Mouse (Mus musculus) liver, embryonic 16.5 days (tissue): ENCODE results near the gene Alad. TPM values are rescaled to one million over a fixed set of nuclear protein-coding genes. Genes with fewer than 3 reads are reported as not detected.

ENCODE experiments used
- ATAC-seq: fragments of 200-750 bp; cut with Nextera tagmentation; 2 replicates; pipeline ENCODE4 v1.8.0; 2017; ENCODE audit warnings: low read depth, mild to moderate bottlenecking, moderate number of reproducible peaks, moderate library complexity
- H3K27ac ChIP-seq: fragments of 300-500 bp; sonication (generic); 2 replicates; pipeline ENCODE4 v1.5.1; 2014; ENCODE audit warnings: mild to moderate bottlenecking, low read length
- H3K27me3 ChIP-seq: fragments of 300-500 bp; sonication (generic); 2 replicates; pipeline ENCODE4 v1.6.1; 2014; ENCODE audit warnings: low read depth, low read length, mixed read lengths; ENCODE audit not compliant: control insufficient read depth, insufficient read depth
- H3K36me3 ChIP-seq: fragments of 300-500 bp; sonication (generic); 2 replicates; pipeline ENCODE4 v1.6.1; 2014; ENCODE audit warnings: mild to moderate bottlenecking; ENCODE audit not compliant: control insufficient read depth, insufficient read depth
- H3K4me1 ChIP-seq: fragments of 300-500 bp; sonication (generic); 2 replicates; pipeline ENCODE4 v1.6.1; 2014; ENCODE audit warnings: low read depth, low read length, mixed read lengths; ENCODE audit not compliant: control insufficient read depth
- H3K4me2 ChIP-seq: fragments of 300-500 bp; sonication (generic); 2 replicates; pipeline ENCODE4 v1.6.1; 2014; ENCODE audit warnings: low read depth, low read length, mixed read lengths
- H3K4me3 ChIP-seq: fragments of 300-500 bp; sonication (generic); 2 replicates; pipeline ENCODE4 v1.5.1; 2014; ENCODE audit warnings: low read depth, mild to moderate bottlenecking, low read length
- H3K9ac ChIP-seq: fragments of 300-500 bp; sonication (generic); 2 replicates; pipeline ENCODE4 v1.6.1; 2014; ENCODE audit warnings: low read depth, low read length
- H3K9me3 ChIP-seq: fragments of 300-500 bp; sonication (generic); replicated peaks from 2 replicates; pipeline ENCODE4 v1.6.1; 2016; ENCODE audit warnings: low read length; ENCODE audit not compliant: control insufficient read depth
- WGBS: fragments of 180-500 bp; shearing (Covaris S2); extraction: QIAGEN DNeasy Blood & Tissue Kit; methylation state at CpG from one replicate; pipeline ENCODE4 v1.1.7; 2014; ENCODE audit not compliant: insufficient replicate concordance; 5-methylcytosine and 5-hydroxymethylcytosine counted together
- polyA plus RNA-seq: library from polyadenylated mRNA; unstranded; fragments of >200 nt; fragmentation: Nextera tagmentation; extraction: Ambion mirVana; gene quantifications from 2 replicates; pipeline ENCODE4 v1.2.1, GENCODE M21; 2015

The Alad gene
- polyA plus RNA-seq, 1 experiment from 2014 or later: 530 TPM

GRCm38 (mm10) chr4:62514995-62515394, 4.7 kb downstream of the Alad start:
- Histone ChIP-seq H3K9ac (peak overlapping the region; percentile 91), H3K27me3 (no peaks in the 10 kb centered on the region), H3K4me2 (peak overlapping the region; percentile 87), H3K36me3 (peaks cover 48% of the 10 kb centered on the region), H3K4me1 (peaks cover 56% of the 10 kb centered on the region), H3K27ac (peak overlapping the region; percentile 98), H3K9me3 (no peaks in the 10 kb centered on the region), H3K4me3 (peak overlapping the region; percentile 72)
- 66% methylated on average over 7 of the region's 7 CpGs for WGBS
- ATAC-seq: no peak

GRCm38 (mm10) chr4:62513998-62514506, 5.7 kb downstream of the Alad start:
- ATAC-seq: no peak
- H3K9ac ChIP-seq: peak overlapping the region; percentile 41
- H3K36me3 ChIP-seq: peaks cover 57% of the 10 kb centered on the region
- 56% methylated on average over 11 of the region's 11 CpGs for WGBS
- H3K27ac ChIP-seq: peak overlapping the region; percentile 36
- peak overlapping the region; percentile 55 for H3K4me3 ChIP-seq
- H3K4me1 ChIP-seq: peaks cover 56% of the 10 kb centered on the region
- H3K9me3 ChIP-seq: no peaks in the 10 kb centered on the region
- H3K4me2 ChIP-seq: peak overlapping the region; percentile 87
- no peaks in the 10 kb centered on the region for H3K27me3 ChIP-seq

- WGBS: 88% methylated on average over 11 of the region's 11 CpGs
- ATAC-seq: no peak
- H3K36me3 ChIP-seq: peaks cover 73% of the 10 kb centered on the region
- no peaks in the 10 kb centered on the region for H3K9me3 ChIP-seq
- H3K4me1 ChIP-seq: peaks cover 45% of the 10 kb centered on the region
- no peak overlapping the region for H3K4me2 ChIP-seq
- H3K27me3 ChIP-seq: no peaks in the 10 kb centered on the region
- no peak overlapping the region for H3K9ac ChIP-seq
- no peak overlapping the region for H3K4me3 ChIP-seq
- no peak overlapping the region for H3K27ac ChIP-seq
These were observed 9.8 kb downstream of the Alad start for GRCm38 (mm10) chr4:62509946-62510345.

GRCm38 (mm10) chr4:62508839-62509238, 10.9 kb downstream of the Alad start:
- 91% methylated on average over 5 of the region's 5 CpGs for WGBS
- H3K36me3 ChIP-seq: peaks cover 67% of the 10 kb centered on the region

GRCm38 (mm10) chr4:62506798-62507197, 12.9 kb downstream of the Alad start:
- H3K4me1 ChIP-seq: peaks cover 33% of the 10 kb centered on the region
- 53% methylated on average over 2 of the region's 2 CpGs for WGBS
- H3K9ac ChIP-seq: no peak overlapping the region
- no peak overlapping the region for H3K4me2 ChIP-seq
- H3K27ac ChIP-seq: peak overlapping the region; percentile 33
- H3K9me3 ChIP-seq: no peaks in the 10 kb centered on the region
- H3K36me3 ChIP-seq: peaks cover 47% of the 10 kb centered on the region
- no peaks in the 10 kb centered on the region for H3K27me3 ChIP-seq
- H3K4me3 ChIP-seq: no peak overlapping the region
- ATAC-seq: peak; percentile 20

More at GRCm38 (mm10) chr4:62508839-62509238, 10.9 kb downstream of the Alad start:
- no peaks in the 10 kb centered on the region for H3K9me3 ChIP-seq
- H3K4me3 ChIP-seq: no peak overlapping the region
- no peak overlapping the region for H3K27ac ChIP-seq
- H3K4me1 ChIP-seq: peaks cover 41% of the 10 kb centered on the region
- no peak for ATAC-seq
- no peak overlapping the region for H3K4me2 ChIP-seq
- H3K27me3 ChIP-seq: no peaks in the 10 kb centered on the region
- no peak overlapping the region for H3K9ac ChIP-seq

- H3K9me3 ChIP-seq: no peaks in the 10 kb centered on the region
- peaks cover 39% of the 10 kb centered on the region for H3K36me3 ChIP-seq
- H3K27me3 ChIP-seq: no peaks in the 10 kb centered on the region
- H3K4me1 ChIP-seq: peaks cover 30% of the 10 kb centered on the region
- 73% methylated on average over 3 of the region's 3 CpGs for WGBS
- no peak overlapping the region for H3K4me3 ChIP-seq
- peak overlapping the region; percentile 27; the same call in 1 of the 2 replicates for H3K27ac ChIP-seq
- ATAC-seq: no peak
- H3K9ac ChIP-seq: no peak overlapping the region
- no peak overlapping the region for H3K4me2 ChIP-seq
These were observed 13.7 kb downstream of the Alad start for GRCm38 (mm10) chr4:62505991-62506390.

- H3K9ac ChIP-seq: peak within 1 kb of the TSS; percentile 77
- H3K4me1 ChIP-seq: peaks cover 25% of the 10 kb centered on the region
- peak within 1 kb of the TSS; percentile 89 for H3K4me2 ChIP-seq
- no peak for ATAC-seq
- H3K9me3 ChIP-seq: no peaks in the 10 kb centered on the region
- no peaks in the 10 kb centered on the region for H3K27me3 ChIP-seq
- WGBS: 69% methylated on average over 3 of the region's 3 CpGs
- peaks cover 14% of the 10 kb centered on the region for H3K36me3 ChIP-seq
- peak within 1 kb of the TSS; percentile 81 for H3K4me3 ChIP-seq
- H3K27ac ChIP-seq: peak within 1 kb of the TSS; percentile 51
These were observed 16.2 kb downstream of the Alad start, which contains the start of gene Hdhd3 for GRCm38 (mm10) chr4:62503374-62503970. Gene Hdhd3, minus strand, starts transcription at chr4:62503467.

- 52% methylated on average over 7 of the region's 7 CpGs for whole genome bisulfite sequencing
These were observed 16.7 kb downstream of the Alad start for GRCm38 (mm10) chr4:62502969-62503368.

GRCm38 (mm10) chr4:62501964-62502732, 17.6 kb downstream of the Alad start:
- Histone ChIP-seq H3K27me3 (no peaks in the 10 kb centered on the region), H3K9ac (peak overlapping the region; percentile 77), H3K4me2 (peak overlapping the region; percentile 89), H3K27ac (peak overlapping the region; percentile 65), H3K36me3 (peaks cover under 1% of the 10 kb centered on the region; the same call in 1 of the 2 replicates), H3K4me3 (peak overlapping the region; percentile 81), H3K9me3 (no peaks in the 10 kb centered on the region), H3K4me1 (peaks cover 25% of the 10 kb centered on the region)
- WGBS: 2% methylated on average over 37 of the region's 38 CpGs
- ATAC-seq: peak; percentile 90

More at GRCm38 (mm10) chr4:62502969-62503368, 16.7 kb downstream of the Alad start:
- Histone ChIP-seq H3K27me3 (no peaks in the 10 kb centered on the region), H3K4me2 (no peak overlapping the region), H3K4me1 (peaks cover 25% of the 10 kb centered on the region), H3K4me3 (no peak overlapping the region), H3K9me3 (no peaks in the 10 kb centered on the region), H3K27ac (peak overlapping the region; percentile 46; the same call in 1 of the 2 replicates), H3K36me3 (peaks cover 9% of the 10 kb centered on the region), H3K9ac (no peak overlapping the region)
- no peak for ATAC-seq
